Mouse (Mus musculus): Measurements from ENCODE around the gene Zc3h8.

DNA sequence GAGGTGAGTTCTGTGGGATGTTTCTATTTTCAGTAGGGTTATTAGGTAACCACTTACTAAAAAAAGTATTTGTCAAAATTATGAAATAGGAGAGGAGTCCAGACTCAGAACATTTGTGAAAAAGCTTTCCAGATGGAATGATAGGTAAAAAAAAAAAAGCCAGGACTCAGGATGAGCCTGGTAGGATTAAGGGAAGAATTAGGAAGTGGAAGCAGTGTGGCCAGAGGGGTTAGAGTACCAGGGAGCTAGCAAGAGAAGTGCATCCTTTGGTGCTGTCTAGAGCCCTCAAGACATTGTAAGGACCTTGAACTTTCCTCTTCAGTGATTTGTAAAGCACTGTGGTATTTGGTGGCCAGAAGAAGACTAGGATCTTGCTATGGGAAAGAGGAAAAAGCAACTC, 28.4 kb upstream of the Zc3h8 start:
- TF ChIP-seq CTCF (conservative IDR thresholded peaks at IDR 0.05; ENCODE audit: low read length), result no peak
- no peak for TF ChIP-seq NANOG (IDR thresholded peaks at IDR 0.05; ENCODE audit: borderline replicate concordance, low read length)
